Mouse (Mus musculus) liver, adult 2 months (tissue): ENCODE measurements at regions not wholly inside any gene's neighbourhood (a gene's known extent, or its start where the extent isn't known, plus 50 kb on each side); places are given as distances from the start of the nearest gene placed in this dataset.
A peak's percentile ranks its signal among the peaks of the same experiment; 100 is the strongest.

Experiments
- DNase-seq: peaks from one replicate; pipeline ENCODE4 v3.0.0-alpha.2; 2011; ENCODE audit warnings: low read depth, low spot score; ENCODE audit errors: extremely low read depth
- H3K27ac ChIP-seq: fragments of 200-500 bp; replicated peaks from 2 replicates; pipeline ENCODE4 v1.5.1; 2012; ENCODE audit warnings: low read depth, mild to moderate bottlenecking, control low read depth, inconsistent platforms, low read length; ENCODE audit not compliant: insufficient read depth
- H3K27me3 ChIP-seq: fragments of 200-500 bp; 2 replicates; pipeline ENCODE4 v1.6.1; 2012; ENCODE audit warnings: mild to moderate bottlenecking, moderate library complexity, low read length, inconsistent platforms; ENCODE audit not compliant: control insufficient read depth, insufficient read depth
- H3K36me3 ChIP-seq: fragments of 200-500 bp; 2 replicates; pipeline ENCODE4 v1.6.1; 2012; ENCODE audit warnings: low read length, inconsistent platforms; ENCODE audit not compliant: control insufficient read depth, insufficient read depth
- H3K4me1 ChIP-seq: fragments of 200-500 bp; 2 replicates; pipeline ENCODE4 v1.6.1; 2011; ENCODE audit warnings: low read length; ENCODE audit not compliant: control insufficient read depth, insufficient read depth
- H3K4me3 ChIP-seq: fragments of 200-500 bp; 2 replicates; pipeline ENCODE4 v1.5.1; 2011; ENCODE audit warnings: low read depth, mild to moderate bottlenecking, control low read depth, low read length, moderate library complexity; ENCODE audit not compliant: insufficient read depth
- H3K79me2 ChIP-seq: fragments of 200-500 bp; 2 replicates; pipeline ENCODE4 v1.6.1; 2012; ENCODE audit warnings: inconsistent platforms, mild to moderate bottlenecking, low read length, moderate library complexity; ENCODE audit not compliant: control insufficient read depth, insufficient read depth
- H3K9ac ChIP-seq: fragments of 200-500 bp; 2 replicates; pipeline ENCODE4 v1.6.1; 2012; ENCODE audit warnings: low read depth, mild to moderate bottlenecking, control low read depth, inconsistent platforms, low read length
- CTCF ChIP-seq: fragments of 200-500 bp; IDR thresholded peaks from 2 replicates; pipeline ENCODE4 v1.5.1; 2011; ENCODE audit warnings: low read depth, low read length, control low read depth
- POLR2A ChIP-seq: fragments of 200-500 bp; IDR thresholded peaks from 2 replicates; pipeline ENCODE4 v1.6.1; 2011; ENCODE audit warnings: low read length, control low read depth; ENCODE audit not compliant: insufficient read depth; ENCODE audit errors: extremely low read depth
- WGBS: fragments of 180-500 bp; shearing (Covaris S2); methylation state at CpG from one replicate; pipeline ENCODE4 v1.1.7; 2018; 5-methylcytosine and 5-hydroxymethylcytosine counted together

DNA sequence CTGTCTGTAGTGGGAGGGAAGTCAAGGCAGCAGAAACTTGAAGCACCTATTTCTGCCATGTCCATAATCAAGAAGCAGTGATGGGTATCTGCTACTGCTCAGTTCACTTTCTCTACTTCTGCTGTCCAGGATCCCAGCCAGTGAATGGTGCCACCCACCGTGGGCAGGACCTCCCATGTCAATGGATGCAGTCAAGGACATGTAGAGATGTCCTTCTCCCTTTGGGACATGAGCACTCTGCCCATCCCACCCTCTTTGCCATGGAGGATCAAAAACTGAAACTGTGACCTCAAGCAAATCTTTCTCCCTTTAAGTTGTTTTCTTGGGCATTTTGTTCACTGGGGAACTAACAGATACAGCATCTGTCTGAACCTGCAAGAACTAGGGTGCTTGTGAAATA is 99.6 kb upstream of the Zfp648 start:
- Histone ChIP-seq H3K27ac (no peak overlapping the region), H3K9ac (no peak overlapping the region), H3K36me3 (no peaks in the 10 kb centered on the region), H3K4me3 (no peak overlapping the region), H3K4me1 (peaks cover 2% of the 10 kb centered on the region), H3K27me3 (no peaks in the 10 kb centered on the region), H3K79me2 (no peaks in the 10 kb centered on the region)
- TF ChIP-seq POLR2A = no peak
- no peak for TF ChIP-seq CTCF
- 88% methylated on average over 1 of the region's 1 CpGs for WGBS
- DNase-seq = no peak

GRCm38 (mm10) chr1:154102191-154102590 is 98.8 kb upstream of the Zfp648 start:
- Histone ChIP-seq H3K27ac (no peak overlapping the region), H3K36me3 (no peaks in the 10 kb centered on the region), H3K9ac (no peak overlapping the region), H3K79me2 (no peaks in the 10 kb centered on the region), H3K27me3 (no peaks in the 10 kb centered on the region), H3K4me3 (no peak overlapping the region), H3K4me1 (peaks cover 2% of the 10 kb centered on the region)
- TF ChIP-seq POLR2A (no peak), CTCF (no peak)
- WGBS = 92% methylated on average over 3 of the region's 3 CpGs
- DNase-seq = no peak

GRCm38 (mm10) chr1:154102871-154103596 is 98.0 kb upstream of the Zfp648 start:
- no peak overlapping the region for H3K9ac ChIP-seq
- H3K27ac ChIP-seq = 0 out of 2 replicates have a peak overlapping the region, but pooled peaks have one; percentile 7
- no peaks in the 10 kb centered on the region for H3K27me3 ChIP-seq
- H3K4me3 ChIP-seq = no peak overlapping the region
- DNase-seq = no peak
- 68% methylated on average over 15 of the region's 15 CpGs for WGBS
- H3K79me2 ChIP-seq = no peaks in the 10 kb centered on the region
- no peaks in the 10 kb centered on the region for H3K36me3 ChIP-seq
- TF ChIP-seq POLR2A (no peak), CTCF (no peak)
- no peaks in the 10 kb centered on the region; the same call in 1 of the 2 replicates for H3K4me1 ChIP-seq

DNA sequence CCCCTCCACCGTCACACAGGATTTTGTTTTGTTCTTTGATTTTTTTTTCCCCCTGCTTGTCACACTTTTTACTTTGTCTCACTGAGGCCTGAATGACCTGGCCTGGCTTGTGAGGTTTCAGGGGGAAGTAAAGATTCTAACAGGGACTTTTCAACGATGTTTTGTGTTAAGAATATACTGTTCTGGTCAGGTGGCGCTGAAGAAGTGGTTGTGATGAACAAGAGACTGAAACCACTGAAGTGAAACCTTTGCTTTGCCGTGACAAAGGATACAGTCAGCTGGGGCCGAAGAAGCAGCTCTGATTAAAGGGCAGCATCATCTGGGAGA is 97.4 kb upstream of the Zfp648 start:
- Histone ChIP-seq H3K36me3 (no peaks in the 10 kb centered on the region), H3K27me3 (no peaks in the 10 kb centered on the region), H3K27ac (0 out of 2 replicates have a peak overlapping the region, but pooled peaks have one; percentile 7), H3K9ac (no peak overlapping the region), H3K4me1 (no peaks in the 10 kb centered on the region), H3K79me2 (no peaks in the 10 kb centered on the region), H3K4me3 (no peak overlapping the region)
- no peak for DNase-seq
- TF ChIP-seq POLR2A (no peak), CTCF (no peak)
- 79% methylated on average over 5 of the region's 5 CpGs for WGBS

GRCm38 (mm10) chr1:154104006-154104600 is 96.9 kb upstream of the Zfp648 start:
- Histone ChIP-seq H3K79me2 (no peaks in the 10 kb centered on the region), H3K36me3 (no peaks in the 10 kb centered on the region), H3K27me3 (no peaks in the 10 kb centered on the region), H3K9ac (no peak overlapping the region), H3K4me3 (no peak overlapping the region), H3K27ac (no peak overlapping the region), H3K4me1 (no peaks in the 10 kb centered on the region)
- TF ChIP-seq POLR2A (no peak), CTCF (no peak)
- peak; percentile 29 for DNase-seq
- 91% methylated on average over 4 of the region's 4 CpGs for WGBS

GRCm38 (mm10) chr1:154104779-154105178 is 96.2 kb upstream of the Zfp648 start:
- H3K27ac ChIP-seq = no peak overlapping the region
- H3K4me3 ChIP-seq = no peak overlapping the region
- no peak overlapping the region for H3K9ac ChIP-seq
- no peaks in the 10 kb centered on the region for H3K4me1 ChIP-seq
- 56% methylated on average over 1 of the region's 1 CpGs for WGBS
- TF ChIP-seq CTCF (no peak), POLR2A (no peak)
- no peaks in the 10 kb centered on the region for H3K27me3 ChIP-seq
- peak; percentile 22 for DNase-seq
- H3K79me2 ChIP-seq = no peaks in the 10 kb centered on the region
- H3K36me3 ChIP-seq = no peaks in the 10 kb centered on the region
